Mouse (Mus musculus): Measurements from ENCODE around the gene Olfr344. TPM values are rescaled to one million over a fixed set of nuclear protein-coding genes. Genes with fewer than 3 reads are reported as not detected.

Gene Olfr344
- polyA plus RNA-seq (2012; rRNA removed), result not detected in 2 replicates

DNA sequence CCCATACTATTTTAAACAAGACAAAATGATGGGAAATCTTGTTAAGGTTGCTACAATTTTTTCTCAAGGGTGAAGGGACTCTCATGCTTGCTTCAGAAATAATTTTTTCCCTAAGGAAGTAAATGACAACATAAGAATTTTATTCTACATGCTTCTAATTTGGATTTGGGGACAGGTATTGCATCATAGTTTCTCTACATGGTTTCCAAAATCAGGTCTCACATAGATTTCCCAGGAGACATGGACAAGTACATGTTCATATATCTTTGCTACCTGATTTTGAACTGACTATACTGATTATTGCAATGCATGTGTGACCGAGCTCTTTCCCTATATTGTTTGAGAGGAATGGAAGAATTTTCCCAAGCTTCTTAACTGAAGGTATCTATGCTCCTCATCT is at the start of gene Olfr344:
TSS of gene Olfr344 (plus strand) at position 301 of the 400 bp plus-strand sequence.
- Histone ChIP-seq H3K36me3 (ENCODE audit: control insufficient read depth, insufficient read depth, low read length) (no peaks in the 10 kb centered on the region), H3K27ac (ENCODE audit: control insufficient read depth, insufficient read depth, low read length) (no peak within 1 kb of the TSS), H3K4me3 (ENCODE audit: control insufficient read depth, insufficient read depth, low read length) (no peak within 1 kb of the TSS), H3K4me1 (replicated peaks; ENCODE audit: control insufficient read depth, insufficient read depth, low read length) (no peaks in the 10 kb centered on the region), H3K27me3 (ENCODE audit: control insufficient read depth, insufficient read depth, low read length) (no peaks in the 10 kb centered on the region)
- 93% methylated on average over 1 of the region's 1 CpGs for WGBS
- TF ChIP-seq CTCF (IDR thresholded peaks at IDR 0.05; ENCODE audit: borderline replicate concordance, control insufficient read depth, extremely low read depth, insufficient read depth, low read length, poor library complexity) (no peak), POLR2A (IDR thresholded peaks at IDR 0.05; ENCODE audit: control insufficient read depth, extremely low read depth, insufficient read depth, low read length, poor library complexity) (no peak)
- no peak for DNase-seq

- WGBS, result 77% methylated on average over 3 of the region's 3 CpGs
- H3K27me3 ChIP-seq (ENCODE audit: control insufficient read depth, insufficient read depth, low read length), result no peaks in the 10 kb centered on the region
- no peaks in the 10 kb centered on the region for H3K4me1 ChIP-seq (replicated peaks; ENCODE audit: control insufficient read depth, insufficient read depth, low read length)
- no peaks in the 10 kb centered on the region for H3K36me3 ChIP-seq (ENCODE audit: control insufficient read depth, insufficient read depth, low read length)
- no peak within 1 kb of the TSS for H3K27ac ChIP-seq (ENCODE audit: control insufficient read depth, insufficient read depth, low read length)
- no peak for DNase-seq
- H3K4me3 ChIP-seq (ENCODE audit: control insufficient read depth, insufficient read depth, low read length), result no peak within 1 kb of the TSS
- TF ChIP-seq CTCF (IDR thresholded peaks at IDR 0.05; ENCODE audit: borderline replicate concordance, control insufficient read depth, extremely low read depth, insufficient read depth, low read length, poor library complexity), result no peak
- TF ChIP-seq POLR2A (IDR thresholded peaks at IDR 0.05; ENCODE audit: control insufficient read depth, extremely low read depth, insufficient read depth, low read length, poor library complexity), result no peak
Measured at GRCm38 (mm10) chr2:36524698-36525097, 41.8 kb upstream of the Olfr344 start, which contains the start of gene Olfr342. Gene Olfr342, plus strand, starts transcription at chr2:36524998.

DNA sequence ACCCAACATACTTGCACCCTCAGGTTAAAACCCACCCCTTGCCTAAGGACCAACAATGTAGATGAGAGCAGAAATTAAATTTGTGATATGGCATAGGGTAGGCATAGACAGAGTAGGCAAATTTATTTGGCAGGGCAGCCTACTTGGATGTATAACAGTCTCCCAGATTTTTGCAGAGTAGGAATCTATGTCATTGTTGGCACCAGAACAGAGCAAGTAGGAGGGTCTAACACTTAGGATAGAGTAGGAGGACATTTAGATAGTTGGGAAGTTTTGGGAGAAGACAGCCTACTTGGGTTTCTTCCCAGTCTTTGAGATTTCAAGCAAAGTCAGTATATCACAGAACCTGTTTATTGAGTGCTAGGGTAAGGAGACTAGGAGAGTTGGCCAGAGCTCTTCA is 1.3 kb upstream of the Olfr344 start:
- DNase-seq, result no peak
- H3K36me3 ChIP-seq (ENCODE audit: control insufficient read depth, insufficient read depth, low read length), result no peaks in the 10 kb centered on the region
- no peaks in the 10 kb centered on the region for H3K4me1 ChIP-seq (replicated peaks; ENCODE audit: control insufficient read depth, insufficient read depth, low read length)
- no peak overlapping the region for H3K4me3 ChIP-seq (ENCODE audit: control insufficient read depth, insufficient read depth, low read length)
- H3K27ac ChIP-seq (ENCODE audit: control insufficient read depth, insufficient read depth, low read length), result no peak overlapping the region
- TF ChIP-seq CTCF (IDR thresholded peaks at IDR 0.05; ENCODE audit: borderline replicate concordance, control insufficient read depth, extremely low read depth, insufficient read depth, low read length, poor library complexity) (no peak), POLR2A (IDR thresholded peaks at IDR 0.05; ENCODE audit: control insufficient read depth, extremely low read depth, insufficient read depth, low read length, poor library complexity) (no peak)
- no peaks in the 10 kb centered on the region for H3K27me3 ChIP-seq (ENCODE audit: control insufficient read depth, insufficient read depth, low read length)

GRCm38 (mm10) chr2:36567022-36567421 is 560 bp downstream of the Olfr344 start:
- TF ChIP-seq POLR2A (IDR thresholded peaks at IDR 0.05; ENCODE audit: control insufficient read depth, extremely low read depth, insufficient read depth, low read length, poor library complexity) (no peak), CTCF (IDR thresholded peaks at IDR 0.05; ENCODE audit: borderline replicate concordance, control insufficient read depth, extremely low read depth, insufficient read depth, low read length, poor library complexity) (no peak)
- Histone ChIP-seq H3K27ac (ENCODE audit: control insufficient read depth, insufficient read depth, low read length) (no peak overlapping the region), H3K27me3 (ENCODE audit: control insufficient read depth, insufficient read depth, low read length) (no peaks in the 10 kb centered on the region), H3K36me3 (ENCODE audit: control insufficient read depth, insufficient read depth, low read length) (no peaks in the 10 kb centered on the region), H3K4me3 (ENCODE audit: control insufficient read depth, insufficient read depth, low read length) (no peak overlapping the region), H3K4me1 (replicated peaks; ENCODE audit: control insufficient read depth, insufficient read depth, low read length) (no peaks in the 10 kb centered on the region)
- no peak for DNase-seq

GRCm38 (mm10) chr2:36567845-36568244 is 1.4 kb downstream of the Olfr344 start:
- Histone ChIP-seq H3K27me3 (ENCODE audit: control insufficient read depth, insufficient read depth, low read length) (no peaks in the 10 kb centered on the region), H3K4me1 (replicated peaks; ENCODE audit: control insufficient read depth, insufficient read depth, low read length) (no peaks in the 10 kb centered on the region), H3K4me3 (ENCODE audit: control insufficient read depth, insufficient read depth, low read length) (no peak overlapping the region), H3K36me3 (ENCODE audit: control insufficient read depth, insufficient read depth, low read length) (no peaks in the 10 kb centered on the region), H3K27ac (ENCODE audit: control insufficient read depth, insufficient read depth, low read length) (no peak overlapping the region)
- 98% methylated on average over 3 of the region's 3 CpGs for WGBS
- no peak for DNase-seq
- no peak for TF ChIP-seq POLR2A (IDR thresholded peaks at IDR 0.05; ENCODE audit: control insufficient read depth, extremely low read depth, insufficient read depth, low read length, poor library complexity)

Other genes starting within 250 kb of the Olfr344 start
- not detected in 2 replicates for gene Olfr338, start 193.1 kb upstream of the Olfr344 start, polyA plus RNA-seq (2012; rRNA removed)
- not detected in 2 replicates for gene Olfr339, start 147.7 kb upstream of the Olfr344 start, polyA plus RNA-seq (2012; rRNA removed)
- not detected in 2 replicates for gene Olfr340, start 114.1 kb upstream of the Olfr344 start, polyA plus RNA-seq (2012; rRNA removed)
- gene Olfr341, start 84.2 kb upstream of the Olfr344 start, polyA plus RNA-seq (2012; rRNA removed), result not detected in 2 replicates
- not detected in 2 replicates for gene Olfr342, start 41.7 kb upstream of the Olfr344 start, polyA plus RNA-seq (2012; rRNA removed)
- gene Olfr345, start 73.4 kb downstream of the Olfr344 start, polyA plus RNA-seq (2012; rRNA removed), result not detected in 2 replicates
- not detected in 2 replicates for gene Olfr346, start 119.1 kb downstream of the Olfr344 start, polyA plus RNA-seq (2012; rRNA removed)
- gene Olfr347, start 165.2 kb downstream of the Olfr344 start, polyA plus RNA-seq (2012; rRNA removed), result not detected in 2 replicates
- gene Olfr348, start 217.6 kb downstream of the Olfr344 start, polyA plus RNA-seq (2012; rRNA removed), result not detected in 2 replicates
- gene Olfr50, start 223.9 kb downstream of the Olfr344 start, polyA plus RNA-seq (2012; rRNA removed), result not detected in 2 replicates